Mouse (Mus musculus): ENCODE results near the gene Ppp3r1. TPM values are rescaled to one million over a fixed set of nuclear protein-coding genes. Genes with fewer than 3 reads are reported as not detected.

Gene Ppp3r1
- polyA plus RNA-seq, 1 experiment from 2014 or later, result 182 TPM

DNA sequence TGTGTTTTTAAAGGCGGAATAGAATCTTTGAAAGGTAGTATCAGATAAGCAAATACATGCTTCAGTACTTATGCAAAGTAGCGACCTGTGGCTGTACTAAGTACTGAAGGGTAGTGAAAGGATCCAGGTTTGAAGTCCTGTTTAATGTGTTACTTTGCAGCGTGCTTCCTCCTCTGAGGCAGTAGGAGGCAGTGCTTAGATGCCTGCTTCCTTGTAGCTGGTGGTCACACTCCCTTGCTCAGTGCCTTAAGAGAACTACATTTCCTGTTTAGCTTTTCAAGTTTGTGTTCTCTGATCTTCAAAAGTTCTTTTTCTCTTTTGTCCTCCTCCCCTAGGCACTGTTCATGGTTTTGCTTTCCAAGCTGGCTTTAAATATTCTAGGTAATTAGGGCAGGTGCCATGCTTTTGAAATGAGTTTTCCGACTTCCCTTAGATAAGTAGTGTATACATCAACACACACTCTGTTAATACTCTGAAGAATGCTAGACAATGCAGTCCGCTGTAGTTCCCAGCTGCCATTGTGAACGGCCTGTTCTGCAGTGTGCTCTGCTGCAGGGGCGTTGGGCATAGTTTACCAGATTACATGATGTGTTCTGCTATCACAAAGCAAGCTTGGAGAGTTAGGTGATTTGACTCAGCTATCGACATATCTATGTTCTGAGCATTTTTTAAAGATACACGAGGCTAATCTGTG is 33.2 kb downstream of the Ppp3r1 start:
- 42% methylated on average over 9 of the region's 9 CpGs for WGBS
- no peak for ATAC-seq
- Histone ChIP-seq H3K9ac (replicated peaks; ENCODE audit: low read depth, low read length) (no peak overlapping the region), H3K4me2 (ENCODE audit: low read length) (no peak overlapping the region), H3K4me1 (replicated peaks; ENCODE audit: control insufficient read depth, insufficient read depth, low read length) (no peaks in the 10 kb centered on the region), H3K27ac (ENCODE audit: low read length) (no peak overlapping the region), H3K9me3 (ENCODE audit: control insufficient read depth, low read length) (no peaks in the 10 kb centered on the region), H3K36me3 (ENCODE audit: control insufficient read depth, insufficient read depth) (peaks cover 22% of the 10 kb centered on the region), H3K4me3 (replicated peaks; ENCODE audit: low read length) (no peak overlapping the region), H3K27me3 (replicated peaks; ENCODE audit: control insufficient read depth, insufficient read depth, low read length) (no peaks in the 10 kb centered on the region)

DNA sequence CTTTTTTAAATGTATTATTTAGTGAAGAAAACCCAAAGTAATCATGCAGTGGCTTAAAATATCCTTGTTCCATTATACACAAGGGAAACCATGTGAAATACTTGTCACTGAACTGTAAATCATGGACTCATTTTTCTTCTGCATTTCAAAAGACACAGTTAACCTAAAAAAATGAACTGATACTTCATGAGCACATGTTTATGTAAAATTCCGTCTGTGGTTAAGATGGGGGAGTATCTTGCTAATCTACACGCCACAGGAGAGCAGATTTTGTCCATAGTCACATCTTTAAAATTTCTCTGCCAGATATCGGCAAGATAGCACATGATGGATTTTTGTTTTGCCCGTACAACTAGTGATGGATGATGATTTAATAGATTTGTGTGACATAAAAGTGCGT is 40.1 kb downstream of the Ppp3r1 start:
- Histone ChIP-seq H3K27me3 (replicated peaks; ENCODE audit: control insufficient read depth, insufficient read depth, low read length) (no peaks in the 10 kb centered on the region), H3K4me3 (replicated peaks; ENCODE audit: low read length) (no peak overlapping the region), H3K9me3 (ENCODE audit: control insufficient read depth, low read length) (no peaks in the 10 kb centered on the region), H3K27ac (ENCODE audit: low read length) (no peak overlapping the region), H3K36me3 (ENCODE audit: control insufficient read depth, insufficient read depth) (peaks cover 37% of the 10 kb centered on the region), H3K4me2 (ENCODE audit: low read length) (no peak overlapping the region), H3K4me1 (replicated peaks; ENCODE audit: control insufficient read depth, insufficient read depth, low read length) (no peaks in the 10 kb centered on the region), H3K9ac (replicated peaks; ENCODE audit: low read depth, low read length) (no peak overlapping the region)
- 91% methylated on average over 5 of the region's 5 CpGs for WGBS
- no peak for ATAC-seq

DNA sequence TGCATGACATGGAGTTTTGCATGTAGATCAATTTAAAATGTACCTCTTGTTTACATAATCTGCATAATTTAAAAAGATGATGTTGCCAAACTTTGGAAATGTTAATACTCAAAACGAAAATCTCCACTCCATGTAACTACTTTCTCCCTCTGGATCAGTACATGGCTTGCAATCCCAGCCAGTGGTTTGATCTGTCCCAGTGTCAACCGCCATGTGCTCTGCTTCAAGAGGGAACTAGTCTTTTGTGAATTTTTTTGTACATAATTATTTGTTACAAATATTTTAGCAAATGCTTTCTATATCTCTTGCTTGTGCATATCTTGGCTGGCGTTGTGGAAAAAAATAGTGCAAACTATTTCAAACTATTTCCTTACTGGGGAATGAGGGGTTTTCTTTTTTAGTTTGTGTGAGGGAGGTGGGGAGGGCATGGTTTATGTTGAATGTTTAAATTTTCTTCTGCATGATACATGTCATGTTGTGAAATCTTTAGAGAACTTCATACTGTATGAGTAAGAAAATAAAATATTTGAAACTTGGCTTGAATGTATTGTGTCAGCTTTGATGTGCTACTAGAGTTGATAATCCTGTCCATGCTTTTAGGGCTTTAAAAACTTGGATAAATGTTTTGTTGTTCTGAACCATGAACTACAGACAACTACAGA is 40.9 kb downstream of the Ppp3r1 start:
- Histone ChIP-seq H3K9me3 (ENCODE audit: control insufficient read depth, low read length) (no peaks in the 10 kb centered on the region), H3K4me3 (replicated peaks; ENCODE audit: low read length) (no peak overlapping the region), H3K27me3 (replicated peaks; ENCODE audit: control insufficient read depth, insufficient read depth, low read length) (no peaks in the 10 kb centered on the region), H3K27ac (ENCODE audit: low read length) (no peak overlapping the region), H3K36me3 (ENCODE audit: control insufficient read depth, insufficient read depth) (peaks cover 31% of the 10 kb centered on the region), H3K4me2 (ENCODE audit: low read length) (no peak overlapping the region), H3K9ac (replicated peaks; ENCODE audit: low read depth, low read length) (no peak overlapping the region), H3K4me1 (replicated peaks; ENCODE audit: control insufficient read depth, insufficient read depth, low read length) (no peaks in the 10 kb centered on the region)
- ATAC-seq, result no peak
- WGBS, result 92% methylated on average over 3 of the region's 3 CpGs

DNA sequence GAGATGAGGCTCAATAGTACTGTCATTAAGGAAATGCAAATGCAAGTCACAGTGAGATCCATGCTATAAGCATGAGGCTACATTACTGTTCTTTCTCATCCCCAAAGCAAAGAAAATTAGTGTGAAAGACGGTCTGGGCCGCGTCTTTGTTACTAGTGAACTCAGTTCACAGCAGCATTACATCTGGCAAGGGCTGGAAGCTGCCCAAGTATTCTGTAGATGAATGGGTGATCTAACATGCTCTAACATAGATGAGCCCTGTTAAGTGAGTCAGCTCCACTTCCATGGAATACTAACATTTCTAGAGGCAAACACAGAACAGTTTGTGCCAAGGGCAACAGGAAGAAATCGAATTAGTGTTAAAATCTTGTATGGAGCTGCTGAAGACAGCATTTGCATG is 41.9 kb downstream of the Ppp3r1 start:
- Histone ChIP-seq H3K9me3 (ENCODE audit: control insufficient read depth, low read length) (no peaks in the 10 kb centered on the region), H3K4me1 (replicated peaks; ENCODE audit: control insufficient read depth, insufficient read depth, low read length) (no peaks in the 10 kb centered on the region), H3K4me3 (replicated peaks; ENCODE audit: low read length) (no peak overlapping the region), H3K27ac (ENCODE audit: low read length) (no peak overlapping the region), H3K27me3 (replicated peaks; ENCODE audit: control insufficient read depth, insufficient read depth, low read length) (no peaks in the 10 kb centered on the region), H3K9ac (replicated peaks; ENCODE audit: low read depth, low read length) (no peak overlapping the region), H3K36me3 (ENCODE audit: control insufficient read depth, insufficient read depth) (peaks cover 22% of the 10 kb centered on the region), H3K4me2 (ENCODE audit: low read length) (no peak overlapping the region)
- ATAC-seq, result no peak
- 89% methylated on average over 4 of the region's 4 CpGs for WGBS

DNA sequence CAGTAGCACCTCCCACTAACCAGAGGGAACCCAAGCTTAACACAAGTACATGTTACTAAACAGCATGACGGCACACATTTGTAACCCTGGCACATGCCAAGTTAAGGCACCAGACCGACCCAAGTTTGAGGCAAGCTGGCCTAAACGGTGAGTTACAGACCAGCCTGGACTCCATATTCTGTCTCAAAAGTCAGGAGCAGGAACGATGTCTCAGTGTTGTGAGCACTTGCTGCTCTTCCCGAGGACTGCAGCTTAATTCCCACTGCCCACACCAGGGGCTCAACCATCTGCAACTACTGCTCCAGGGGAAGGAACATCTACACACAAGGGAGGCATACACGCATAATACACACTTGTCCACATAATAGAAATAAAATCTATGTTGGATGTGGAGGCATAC is 43.4 kb downstream of the Ppp3r1 start:
- no peaks in the 10 kb centered on the region for H3K27me3 ChIP-seq (replicated peaks; ENCODE audit: control insufficient read depth, insufficient read depth, low read length)
- H3K9ac ChIP-seq (replicated peaks; ENCODE audit: low read depth, low read length), result no peak overlapping the region
- WGBS, result 86% methylated on average over 6 of the region's 6 CpGs
- no peak overlapping the region for H3K4me3 ChIP-seq (replicated peaks; ENCODE audit: low read length)
- no peaks in the 10 kb centered on the region for H3K9me3 ChIP-seq (ENCODE audit: control insufficient read depth, low read length)
- H3K4me1 ChIP-seq (replicated peaks; ENCODE audit: control insufficient read depth, insufficient read depth, low read length), result no peaks in the 10 kb centered on the region
- H3K36me3 ChIP-seq (ENCODE audit: control insufficient read depth, insufficient read depth), result peaks cover 20% of the 10 kb centered on the region
- H3K27ac ChIP-seq (ENCODE audit: low read length), result no peak overlapping the region
- ATAC-seq, result peak; percentile 23
- no peak overlapping the region for H3K4me2 ChIP-seq (ENCODE audit: low read length)

DNA sequence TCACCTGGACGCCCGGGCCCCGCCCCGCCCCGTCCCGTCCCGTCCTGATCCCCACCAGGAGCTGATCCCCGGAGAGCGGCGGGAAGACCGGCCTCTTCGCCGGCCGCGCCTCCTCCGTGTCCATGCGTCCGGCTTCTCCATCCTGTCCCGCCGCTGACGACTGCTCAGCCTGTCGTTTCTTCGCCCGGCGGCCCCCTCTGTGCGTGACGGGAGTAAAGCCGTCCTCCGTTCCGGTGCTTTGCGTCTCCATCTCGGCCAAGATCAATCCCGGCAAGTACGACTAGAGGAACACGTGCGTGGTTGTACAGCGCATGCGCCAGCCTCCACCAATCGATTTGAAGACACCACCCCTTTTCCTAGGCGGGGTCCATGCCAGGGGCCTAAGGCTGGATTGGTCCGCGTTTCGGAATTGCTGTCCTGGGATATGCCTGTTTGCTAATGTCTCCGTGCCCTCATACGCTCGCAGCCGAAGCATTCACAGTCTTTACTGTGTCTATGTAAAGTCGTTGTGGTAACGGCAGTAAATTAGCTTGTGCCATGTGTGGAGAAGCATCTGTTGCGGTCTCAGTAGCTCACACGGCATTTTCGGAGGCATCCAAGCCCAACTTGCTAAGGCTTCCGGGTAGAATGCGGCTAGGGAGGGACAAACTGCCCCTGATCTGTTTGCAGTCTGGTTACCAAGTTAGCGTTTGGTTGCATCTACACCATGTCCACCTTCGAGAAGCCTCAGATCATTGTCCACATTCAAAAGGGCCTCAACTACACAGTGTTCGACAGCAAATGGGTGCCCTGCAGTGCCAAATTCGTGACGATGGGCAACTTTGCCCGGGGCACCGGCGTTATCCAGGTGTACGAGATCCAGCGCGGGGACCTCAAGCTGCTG is 52.4 kb downstream of the Ppp3r1 start, which contains the start of gene Pno1:
Gene Pno1, minus strand, starts transcription at position 311 of the 883 bp plus-strand sequence.
- Histone ChIP-seq H3K36me3 (ENCODE audit: control insufficient read depth, insufficient read depth) (peaks cover 3% of the 10 kb centered on the region; the same call in 1 of the 2 replicates), H3K4me3 (replicated peaks; ENCODE audit: low read length) (peak within 1 kb of the TSS; percentile 88), H3K4me2 (ENCODE audit: low read length) (peak within 1 kb of the TSS; percentile 72), H3K4me1 (replicated peaks; ENCODE audit: control insufficient read depth, insufficient read depth, low read length) (peaks cover 20% of the 10 kb centered on the region), H3K9me3 (ENCODE audit: control insufficient read depth, low read length) (no peaks in the 10 kb centered on the region), H3K9ac (replicated peaks; ENCODE audit: low read depth, low read length) (peak within 1 kb of the TSS; percentile 72), H3K27ac (ENCODE audit: low read length) (peak within 1 kb of the TSS; percentile 88), H3K27me3 (replicated peaks; ENCODE audit: control insufficient read depth, insufficient read depth, low read length) (no peaks in the 10 kb centered on the region)
- under 1% methylated on average over 60 of the region's 65 CpGs for WGBS
- ATAC-seq, result peak; percentile 98

DNA sequence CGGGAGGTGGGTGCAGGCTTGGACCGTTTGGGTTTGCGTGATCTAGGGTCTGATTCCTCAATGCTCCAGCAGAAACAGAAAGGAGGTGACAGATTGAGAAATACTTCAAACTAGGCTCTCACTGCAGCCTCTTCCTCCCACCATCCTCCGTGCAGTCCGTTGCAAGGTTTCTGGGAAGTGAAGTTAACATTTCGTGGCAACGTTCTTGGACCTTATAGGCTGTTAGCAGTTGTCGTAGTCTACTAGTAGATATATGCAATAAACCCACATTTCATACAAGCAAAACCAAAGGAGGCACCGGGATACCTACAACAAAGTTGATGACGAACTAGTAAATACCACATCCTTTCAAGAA is 53.1 kb downstream of the Ppp3r1 start:
- Histone ChIP-seq H3K4me1 (replicated peaks; ENCODE audit: control insufficient read depth, insufficient read depth, low read length) (peaks cover 20% of the 10 kb centered on the region), H3K27me3 (replicated peaks; ENCODE audit: control insufficient read depth, insufficient read depth, low read length) (no peaks in the 10 kb centered on the region), H3K9ac (replicated peaks; ENCODE audit: low read depth, low read length) (peak overlapping the region; percentile 72), H3K36me3 (ENCODE audit: control insufficient read depth, insufficient read depth) (peaks cover under 1% of the 10 kb centered on the region; the same call in 1 of the 2 replicates), H3K27ac (ENCODE audit: low read length) (peak overlapping the region; percentile 88), H3K4me3 (replicated peaks; ENCODE audit: low read length) (peak overlapping the region; percentile 88), H3K9me3 (ENCODE audit: control insufficient read depth, low read length) (no peaks in the 10 kb centered on the region), H3K4me2 (ENCODE audit: low read length) (peak overlapping the region; percentile 72)
- WGBS, result 3% methylated on average over 10 of the region's 10 CpGs
- no peak for ATAC-seq

DNA sequence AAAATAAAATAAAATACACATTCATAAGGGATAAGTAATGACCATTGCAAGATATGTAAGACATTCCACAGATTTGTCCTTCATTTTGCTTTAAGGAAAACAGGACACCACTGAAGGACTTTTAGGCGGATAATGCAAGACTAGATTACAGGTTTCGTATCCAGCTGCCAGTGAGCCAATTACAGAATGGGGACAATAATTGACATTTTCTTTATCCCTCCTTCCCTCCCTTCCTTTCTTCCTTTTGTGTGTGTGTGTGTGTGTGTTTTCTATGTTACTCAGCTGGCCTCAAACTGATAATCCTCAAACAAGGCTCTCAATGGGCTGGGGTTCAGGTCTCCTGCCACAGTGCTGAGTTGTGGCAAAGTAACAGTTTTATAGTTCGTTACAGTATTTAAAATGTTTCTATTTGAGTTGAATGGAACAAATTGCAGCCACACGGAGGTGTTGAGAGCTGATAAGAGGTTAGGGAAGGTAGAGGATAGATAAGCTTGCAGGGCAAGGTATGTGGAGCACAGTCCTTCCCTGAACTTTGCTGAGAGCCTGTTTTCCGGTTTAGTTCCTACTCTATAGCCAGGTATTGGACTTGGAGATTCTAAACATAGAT is 53.9 kb downstream of the Ppp3r1 start:
- WGBS, result 63% methylated on average over 5 of the region's 5 CpGs
- Histone ChIP-seq H3K4me1 (replicated peaks; ENCODE audit: control insufficient read depth, insufficient read depth, low read length) (peaks cover 20% of the 10 kb centered on the region), H3K4me3 (replicated peaks; ENCODE audit: low read length) (no peak overlapping the region), H3K9me3 (ENCODE audit: control insufficient read depth, low read length) (no peaks in the 10 kb centered on the region), H3K27me3 (replicated peaks; ENCODE audit: control insufficient read depth, insufficient read depth, low read length) (no peaks in the 10 kb centered on the region), H3K27ac (ENCODE audit: low read length) (no peak overlapping the region), H3K4me2 (ENCODE audit: low read length) (no peak overlapping the region; the same call in 1 of the 2 replicates), H3K36me3 (ENCODE audit: control insufficient read depth, insufficient read depth) (no peaks in the 10 kb centered on the region), H3K9ac (replicated peaks; ENCODE audit: low read depth, low read length) (no peak overlapping the region; the same call in 1 of the 2 replicates)
- ATAC-seq, result no peak

DNA sequence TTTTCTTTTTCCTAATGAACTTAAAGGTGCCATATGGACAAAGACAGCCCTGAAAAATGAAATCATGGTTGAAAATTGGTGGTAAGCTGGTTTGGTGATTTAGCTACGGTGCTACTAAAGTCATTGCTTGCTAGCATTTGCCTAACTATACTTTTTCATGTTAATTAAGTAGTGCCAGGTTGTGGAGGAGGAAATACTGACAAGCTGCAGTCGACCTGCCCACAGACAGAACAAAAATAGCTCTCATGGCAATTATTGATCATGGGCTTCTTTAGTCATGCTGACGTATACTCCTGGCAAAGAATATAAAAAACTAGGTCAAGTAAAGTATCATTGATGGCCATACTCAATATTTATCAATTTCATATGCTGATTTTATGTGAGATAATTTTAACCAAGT is 56.4 kb downstream of the Ppp3r1 start:
- no peak overlapping the region for H3K4me3 ChIP-seq (replicated peaks; ENCODE audit: low read length)
- no peak overlapping the region for H3K9ac ChIP-seq (replicated peaks; ENCODE audit: low read depth, low read length)
- peaks cover 16% of the 10 kb centered on the region for H3K4me1 ChIP-seq (replicated peaks; ENCODE audit: control insufficient read depth, insufficient read depth, low read length)
- ATAC-seq, result no peak
- no peaks in the 10 kb centered on the region for H3K27me3 ChIP-seq (replicated peaks; ENCODE audit: control insufficient read depth, insufficient read depth, low read length)
- H3K4me2 ChIP-seq (ENCODE audit: low read length), result no peak overlapping the region
- no peaks in the 10 kb centered on the region for H3K9me3 ChIP-seq (ENCODE audit: control insufficient read depth, low read length)
- H3K27ac ChIP-seq (ENCODE audit: low read length), result no peak overlapping the region
- WGBS, result 93% methylated on average over 3 of the region's 3 CpGs
- H3K36me3 ChIP-seq (ENCODE audit: control insufficient read depth, insufficient read depth), result no peaks in the 10 kb centered on the region
